Mouse (Mus musculus) skeletal muscle tissue, adult 2 months (tissue): ENCODE data around the gene Atxn7l3b.
"Not testable (repeated sequence)": the region's sequence is repeated elsewhere in the genome, so short reads cannot be mapped to it uniquely, and the experiment has no call there.

ENCODE experiments used
- DNase-seq: peaks from one replicate; pipeline ENCODE4 v3.0.0-alpha.2; 2012; ENCODE audit warnings: low read depth, low spot score

Gene Atxn7l3b

GRCm38 (mm10) chr10:112928452-112929221, at the start of gene Atxn7l3b:
Gene Atxn7l3b (minus strand): TSS chr10:112929001.
- DNase-seq: peak; percentile 88

- DNase-seq: no peak
Observed at GRCm38 (mm10) chr10:112977586-112977985, 48.8 kb upstream of the Atxn7l3b start.

DNA sequence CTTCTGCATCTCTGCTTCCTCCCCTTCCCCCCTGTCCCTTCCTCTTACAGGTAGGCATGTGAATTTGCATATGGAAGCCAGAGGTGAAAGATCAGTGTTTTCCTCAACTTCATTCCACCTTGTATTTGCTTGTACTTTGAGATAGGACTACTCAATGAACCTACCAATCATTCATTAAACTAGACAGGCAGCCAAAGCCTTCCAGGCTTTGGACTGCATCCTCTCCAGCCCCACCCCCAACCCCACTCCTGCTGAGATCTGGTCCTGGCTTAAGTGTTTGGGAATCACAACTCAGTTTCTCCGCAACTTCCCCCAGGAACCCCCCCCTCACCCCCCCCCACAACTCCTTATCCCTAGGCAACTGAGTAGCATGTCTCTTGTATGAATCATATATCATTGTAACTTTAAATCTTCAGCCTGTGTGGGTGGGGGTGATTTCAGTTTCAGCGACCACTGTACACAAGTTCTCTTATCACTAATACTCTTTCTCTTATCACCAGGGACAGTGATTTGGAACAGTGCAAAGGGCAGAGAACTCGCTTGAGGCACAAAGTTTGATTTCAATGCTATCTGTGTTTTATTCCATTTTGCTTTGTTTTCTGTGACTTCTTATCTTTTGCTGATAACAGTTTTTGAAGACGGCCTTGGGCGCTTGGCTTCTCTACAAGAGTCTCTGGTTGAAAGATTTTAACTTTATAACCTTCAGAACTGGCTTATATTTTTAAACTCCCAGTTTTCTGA, 44.7 kb upstream of the Atxn7l3b start:
- DNase-seq: no peak

- no peak for DNase-seq
Observed at GRCm38 (mm10) chr10:112970002-112970589, 41.3 kb upstream of the Atxn7l3b start.

- no peak for DNase-seq
Observed at GRCm38 (mm10) chr10:112967578-112967977, 38.8 kb upstream of the Atxn7l3b start.

- not testable (repeated sequence) for DNase-seq
Observed at GRCm38 (mm10) chr10:112962216-112962615, 33.4 kb upstream of the Atxn7l3b start.

GRCm38 (mm10) chr10:112954140-112954539, 25.3 kb upstream of the Atxn7l3b start:
- DNase-seq: no peak

GRCm38 (mm10) chr10:112948453-112948852, 19.7 kb upstream of the Atxn7l3b start:
- no peak for DNase-seq

GRCm38 (mm10) chr10:112929222-112929615, 418 bp upstream of the Atxn7l3b start:
- DNase-seq: no peak

GRCm38 (mm10) chr10:112926961-112927360, 1.8 kb downstream of the Atxn7l3b start:
- DNase-seq: no peak

DNA sequence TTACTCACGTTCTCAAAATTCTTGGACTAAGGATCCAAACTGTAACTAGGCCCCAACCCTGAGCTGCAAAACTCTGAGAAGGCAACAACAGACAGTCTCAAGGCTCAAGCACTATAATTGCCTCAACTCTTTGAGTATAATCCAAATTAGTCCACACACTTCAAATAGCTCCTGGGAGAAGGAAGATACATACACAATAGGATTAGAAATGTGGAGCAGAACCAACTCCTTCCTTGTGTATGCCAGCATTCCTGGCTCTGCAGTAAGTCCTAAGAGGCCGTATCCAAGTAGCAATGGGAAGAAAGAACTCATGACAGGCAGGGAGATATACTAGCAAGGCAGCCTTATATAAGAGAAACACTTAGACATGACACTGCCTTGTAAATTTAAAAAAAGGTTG, 2.5 kb downstream of the Atxn7l3b start:
- no peak for DNase-seq

- DNase-seq: no peak
Observed at GRCm38 (mm10) chr10:112916575-112917190, 12.1 kb downstream of the Atxn7l3b start.

- no peak for DNase-seq
Observed at GRCm38 (mm10) chr10:112900243-112900642, 28.6 kb downstream of the Atxn7l3b start.

DNA sequence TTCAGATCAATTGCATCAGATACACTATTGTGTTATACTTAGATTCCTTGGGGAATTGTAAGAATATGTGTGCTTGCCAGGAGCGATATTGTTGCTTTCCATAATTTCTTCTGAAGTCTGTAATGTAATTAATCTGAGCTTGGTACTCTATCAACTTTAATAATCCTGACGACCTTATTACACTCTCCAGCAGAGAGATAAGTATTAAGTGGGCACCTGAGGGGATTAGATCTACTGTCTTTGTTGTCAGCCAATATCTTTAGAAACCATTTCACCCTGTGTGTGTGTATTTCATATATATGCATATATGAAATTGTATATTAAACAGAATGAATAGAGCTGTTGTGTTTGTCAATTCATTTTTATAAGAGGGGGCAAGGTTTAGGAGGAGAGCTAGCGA, 29.0 kb downstream of the Atxn7l3b start:
- no peak for DNase-seq

DNA sequence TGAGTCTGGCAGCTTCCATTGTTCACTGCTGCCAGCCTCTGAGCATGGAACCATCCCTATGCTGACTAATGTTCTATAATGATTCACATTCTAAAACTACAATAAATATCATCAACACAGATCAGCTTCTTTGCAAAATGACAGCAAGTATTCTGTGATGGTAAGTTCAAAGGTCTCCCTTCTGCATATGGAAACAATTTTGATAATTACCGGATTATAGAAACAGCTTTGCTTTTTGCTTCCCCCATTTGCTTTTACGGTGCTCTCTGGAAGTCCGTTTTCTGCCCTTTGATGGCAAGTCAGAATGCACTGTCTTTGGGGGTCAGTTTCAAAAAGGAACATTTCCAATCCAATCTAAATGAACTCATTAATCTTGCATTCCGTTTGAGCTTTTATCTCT, 32.2 kb downstream of the Atxn7l3b start:
- no peak for DNase-seq

DNA sequence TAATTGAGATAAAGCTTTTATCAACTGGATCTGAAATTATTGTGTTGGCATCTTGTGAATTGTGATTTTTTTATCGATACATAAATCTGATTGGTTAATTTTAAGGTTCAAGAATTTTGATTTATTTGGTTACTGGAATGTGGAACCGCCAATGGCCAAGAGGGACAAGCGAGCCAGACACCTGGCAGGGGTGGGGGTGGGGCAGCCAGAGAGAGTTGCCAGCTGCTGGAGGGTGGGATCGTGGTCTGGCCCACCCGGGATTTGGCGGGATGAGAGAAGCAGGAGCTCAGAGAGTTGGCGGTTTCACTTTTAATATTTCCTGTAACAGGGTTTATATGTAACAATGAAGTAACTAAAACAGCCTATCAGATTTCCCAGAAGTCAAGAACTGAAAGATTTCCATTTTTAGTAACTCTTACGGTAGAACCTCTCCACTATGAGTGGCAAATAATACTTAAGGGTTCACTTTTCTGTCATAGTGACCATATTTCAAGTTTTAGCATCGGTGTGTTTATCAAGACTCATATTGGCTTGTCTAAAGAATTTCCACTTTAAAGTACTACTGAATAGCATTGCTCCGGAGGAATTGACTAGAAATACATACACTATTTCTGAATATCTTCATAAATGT, 35.1 kb downstream of the Atxn7l3b start:
- DNase-seq: no peak

GRCm38 (mm10) chr10:112884064-112884463, 44.7 kb downstream of the Atxn7l3b start:
- no peak for DNase-seq

- no peak for DNase-seq
Observed at GRCm38 (mm10) chr10:112883688-112884004, 45.2 kb downstream of the Atxn7l3b start.

- DNase-seq: no peak
Observed at GRCm38 (mm10) chr10:112882789-112883687, 45.8 kb downstream of the Atxn7l3b start.

GRCm38 (mm10) chr10:112882149-112882548, 46.7 kb downstream of the Atxn7l3b start:
- no peak for DNase-seq
